Mouse (Mus musculus) forebrain, postnatal 0 days (tissue): ENCODE results near the gene Pik3c2b. TPM values are rescaled to one million over a fixed set of nuclear protein-coding genes. Genes with fewer than 3 reads are reported as not detected.

Experiments
- ATAC-seq: fragments of 200-750 bp; cut with Nextera tagmentation; 2 replicates; pipeline ENCODE4 v1.8.0; 2017; ENCODE audit warnings: mild to moderate bottlenecking, moderate library complexity
- DNase-seq: peaks from one replicate; pipeline ENCODE4 v3.0.0-alpha.2; 2015
- H3K27ac ChIP-seq: fragments of 300-500 bp; sonication (generic); 2 replicates; pipeline ENCODE4 v1.5.1; 2014; ENCODE audit warnings: low read depth, mild to moderate bottlenecking, antibody characterized with exemption, low read length, moderate library complexity, mixed read lengths
- H3K27me3 ChIP-seq: fragments of 300-500 bp; sonication (generic); 2 replicates; pipeline ENCODE4 v1.6.1; 2014; ENCODE audit warnings: mild to moderate bottlenecking, low read length, mixed read lengths; ENCODE audit not compliant: insufficient read depth
- H3K36me3 ChIP-seq: fragments of 300-500 bp; sonication (generic); 2 replicates; pipeline ENCODE4 v1.6.1; 2014; ENCODE audit warnings: mild to moderate bottlenecking, moderate library complexity; ENCODE audit not compliant: insufficient read depth
- H3K4me1 ChIP-seq: fragments of 300-500 bp; sonication (generic); 2 replicates; pipeline ENCODE4 v1.6.1; 2014; ENCODE audit warnings: antibody characterized with exemption; ENCODE audit not compliant: insufficient read depth
- H3K4me2 ChIP-seq: fragments of 300-500 bp; sonication (generic); 2 replicates; pipeline ENCODE4 v1.6.1; 2014; ENCODE audit warnings: low read depth, mild to moderate bottlenecking, moderate library complexity
- H3K4me3 ChIP-seq: fragments of 300-500 bp; sonication (generic); 2 replicates; pipeline ENCODE4 v1.5.1; 2014; ENCODE audit warnings: low read depth, low read length, mixed read lengths
- H3K9ac ChIP-seq: fragments of 300-500 bp; sonication (generic); 2 replicates; pipeline ENCODE4 v1.6.1; 2014; ENCODE audit warnings: mild to moderate bottlenecking
- H3K9me3 ChIP-seq: fragments of 300-500 bp; sonication (generic); 2 replicates; pipeline ENCODE4 v1.6.1; 2016; ENCODE audit warnings: low read length
- CTCF ChIP-seq: sonication (generic); IDR thresholded peaks from 2 replicates; pipeline ENCODE4 v1.5.1; 2016; ENCODE audit warnings: antibody characterized with exemption, control low read depth, low read depth
- WGBS: fragments of 180-500 bp; shearing (Covaris S2); extraction: QIAGEN DNeasy Blood & Tissue Kit; methylation state at CpG from one replicate; pipeline ENCODE4 v1.1.7; 2014; 5-methylcytosine and 5-hydroxymethylcytosine counted together
- polyA plus RNA-seq: library from polyadenylated mRNA; unstranded; fragments of >200 nt; fragmentation: Nextera tagmentation; extraction: Ambion mirVana; gene quantifications from 2 replicates; pipeline ENCODE4 v1.2.1, GENCODE M21; 2015
- total RNA-seq: library from RNA; depleted of rRNA; stranded (reverse); fragments of >200 nt; gene quantifications from 2 replicates; pipeline ENCODE4 v1.2.3, GENCODE M21; 2014

Pik3c2b gene
- total and polyA plus RNA-seq, 2 experiments from 2014 or later: 7.2 to 17.1 TPM

DNA sequence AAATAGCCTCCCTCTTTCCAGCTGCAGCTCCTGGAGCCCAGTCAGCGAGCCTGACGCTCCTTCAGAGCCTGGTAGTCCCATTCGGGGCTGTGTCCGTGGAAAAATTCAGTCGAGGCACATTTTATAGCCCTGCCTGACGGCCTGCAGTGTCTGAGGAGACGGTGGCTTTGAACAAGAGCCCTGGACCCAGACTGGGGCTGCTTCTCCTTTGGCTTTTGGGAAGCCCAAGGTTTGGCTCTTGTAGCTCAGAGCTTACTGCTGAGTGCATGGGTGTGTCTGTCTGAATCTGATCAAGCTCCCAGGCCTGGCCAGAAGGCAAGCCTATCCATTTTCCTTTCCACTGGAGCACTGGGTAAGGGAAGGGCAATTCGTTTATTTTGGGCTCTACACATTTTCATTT, 2.1 kb downstream of the Pik3c2b start:
- ATAC-seq: no peak
- Histone ChIP-seq H3K4me1 (peaks cover 22% of the 10 kb centered on the region), H3K9me3 (no peaks in the 10 kb centered on the region), H3K4me3 (peak overlapping the region; percentile 91), H3K9ac (peak overlapping the region; percentile 99), H3K36me3 (no peaks in the 10 kb centered on the region), H3K4me2 (peak overlapping the region; percentile 72), H3K27me3 (no peaks in the 10 kb centered on the region), H3K27ac (peak overlapping the region; percentile 46; the same call in 1 of the 2 replicates)
- no peak for DNase-seq
- 26% methylated on average over 8 of the region's 8 CpGs for WGBS
- TF ChIP-seq CTCF: no peak

DNA sequence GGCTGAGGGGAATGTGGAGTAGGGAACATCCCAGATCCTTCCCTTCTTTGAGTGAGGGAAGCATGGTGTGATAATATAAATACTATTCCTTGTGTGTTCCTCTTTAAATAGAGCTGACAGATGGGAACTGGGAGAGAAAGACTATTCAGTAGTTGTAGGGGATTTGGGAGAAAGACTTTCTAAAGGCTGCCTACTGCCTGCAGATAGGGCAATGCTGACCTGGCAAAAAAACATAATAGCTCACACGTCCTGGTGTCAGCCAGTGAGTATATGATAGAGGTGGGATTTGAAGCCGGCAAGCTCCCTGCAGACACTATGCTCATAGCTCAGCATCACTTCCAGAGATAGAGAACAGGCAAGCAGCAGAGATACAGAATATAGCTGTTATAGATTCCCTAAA, 3.2 kb downstream of the Pik3c2b start:
- Histone ChIP-seq H3K4me1 (peaks cover 22% of the 10 kb centered on the region), H3K27ac (0 out of 2 replicates have a peak overlapping the region, but pooled peaks have one; percentile 46), H3K36me3 (no peaks in the 10 kb centered on the region), H3K9ac (peak overlapping the region; percentile 31; the same call in 1 of the 2 replicates), H3K9me3 (no peaks in the 10 kb centered on the region), H3K4me3 (peak overlapping the region; percentile 5; the same call in 1 of the 2 replicates), H3K27me3 (no peaks in the 10 kb centered on the region), H3K4me2 (peak overlapping the region; percentile 72)
- 16% methylated on average over 2 of the region's 2 CpGs for WGBS
- no peak for ATAC-seq
- TF ChIP-seq CTCF: no peak
- peak; percentile 26 for DNase-seq

DNA sequence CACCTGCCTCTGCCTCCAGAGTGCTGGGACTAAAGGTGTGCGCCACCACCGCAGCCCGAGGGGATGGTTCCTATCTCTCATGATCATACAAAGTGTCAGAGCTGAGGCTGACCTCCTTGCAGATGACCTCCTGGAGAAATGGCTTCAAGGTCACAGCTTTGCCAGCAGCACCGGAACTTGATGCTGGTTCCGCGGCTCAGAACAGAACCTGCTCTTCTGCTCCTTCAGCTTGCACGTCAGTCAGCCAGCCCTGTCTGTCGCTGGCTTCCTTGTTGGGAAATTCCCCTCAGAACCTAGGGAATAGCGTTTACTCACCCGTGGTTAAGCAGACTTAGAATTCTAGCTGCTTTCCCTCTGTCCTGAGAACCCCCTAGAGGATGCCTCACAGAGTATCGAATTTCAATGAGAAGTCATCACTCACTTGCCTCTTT, 4.5 kb downstream of the Pik3c2b start:
- WGBS: 36% methylated on average over 11 of the region's 11 CpGs
- Histone ChIP-seq H3K4me2 (no peak overlapping the region), H3K4me1 (peaks cover 19% of the 10 kb centered on the region), H3K36me3 (no peaks in the 10 kb centered on the region), H3K27me3 (no peaks in the 10 kb centered on the region), H3K9ac (no peak overlapping the region), H3K9me3 (no peaks in the 10 kb centered on the region), H3K4me3 (no peak overlapping the region), H3K27ac (no peak overlapping the region)
- ATAC-seq (no peak), DNase-seq (no peak)
- TF ChIP-seq CTCF: no peak

DNA sequence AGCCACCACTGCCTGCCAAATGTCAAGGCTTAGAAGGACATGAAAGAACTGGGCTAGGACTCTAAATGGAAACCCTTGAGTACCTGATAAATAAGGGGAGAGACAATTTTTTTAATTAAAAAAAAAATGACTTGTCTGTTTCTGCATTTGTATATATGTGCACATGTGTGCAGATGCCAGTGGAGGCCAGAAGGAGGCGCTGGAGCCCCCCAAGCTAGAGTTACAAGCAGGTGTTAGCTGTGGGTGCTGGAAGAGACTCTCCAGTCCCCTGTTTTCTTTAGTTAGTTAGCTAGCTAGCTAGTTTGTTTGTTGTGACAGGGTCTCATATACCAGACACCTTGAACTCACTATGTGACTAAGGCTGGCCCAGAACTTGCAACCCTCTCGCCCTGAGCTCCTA, 6.4 kb downstream of the Pik3c2b start:
- WGBS: 96% methylated on average over 2 of the region's 2 CpGs

DNA sequence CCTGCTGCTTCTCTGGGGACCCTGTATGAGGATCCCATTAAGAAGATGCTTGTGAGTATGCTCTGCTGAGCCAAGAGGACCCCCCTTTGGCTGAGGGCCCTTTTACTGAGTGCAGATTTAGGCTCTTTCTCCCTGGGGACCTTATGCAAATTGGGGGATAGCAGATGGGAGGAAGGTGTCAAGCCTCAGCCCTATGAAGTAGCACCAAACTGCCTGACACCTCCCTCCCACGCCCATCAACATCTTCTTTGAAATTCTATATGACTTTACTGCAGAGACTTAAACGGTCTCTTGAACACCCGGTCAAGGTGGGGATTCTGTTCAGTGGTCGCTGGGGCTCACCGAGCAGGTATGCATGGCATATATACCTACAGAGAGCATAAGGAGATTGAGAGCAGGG, 7.6 kb downstream of the Pik3c2b start:
- H3K4me2 ChIP-seq: no peak overlapping the region
- DNase-seq: no peak
- ATAC-seq: no peak
- 72% methylated on average over 5 of the region's 5 CpGs for WGBS
- H3K9me3 ChIP-seq: no peaks in the 10 kb centered on the region
- TF ChIP-seq CTCF: no peak
- H3K36me3 ChIP-seq: no peaks in the 10 kb centered on the region
- H3K4me3 ChIP-seq: no peak overlapping the region
- no peak overlapping the region for H3K9ac ChIP-seq
- no peaks in the 10 kb centered on the region for H3K27me3 ChIP-seq
- H3K27ac ChIP-seq: no peak overlapping the region
- H3K4me1 ChIP-seq: peaks cover 6% of the 10 kb centered on the region; the same call in 1 of the 2 replicates

More for the DNA sequence above, 6.4 kb downstream of the Pik3c2b start:
- Histone ChIP-seq H3K27ac (no peak overlapping the region), H3K4me2 (no peak overlapping the region), H3K9me3 (no peaks in the 10 kb centered on the region), H3K4me3 (no peak overlapping the region), H3K36me3 (no peaks in the 10 kb centered on the region), H3K4me1 (peaks cover 17% of the 10 kb centered on the region; the same call in 1 of the 2 replicates), H3K27me3 (no peaks in the 10 kb centered on the region), H3K9ac (no peak overlapping the region)
- DNase-seq (no peak), ATAC-seq (no peak)
- TF ChIP-seq CTCF: 0 out of 2 replicates have a peak, but pooled peaks have one; percentile 12

DNA sequence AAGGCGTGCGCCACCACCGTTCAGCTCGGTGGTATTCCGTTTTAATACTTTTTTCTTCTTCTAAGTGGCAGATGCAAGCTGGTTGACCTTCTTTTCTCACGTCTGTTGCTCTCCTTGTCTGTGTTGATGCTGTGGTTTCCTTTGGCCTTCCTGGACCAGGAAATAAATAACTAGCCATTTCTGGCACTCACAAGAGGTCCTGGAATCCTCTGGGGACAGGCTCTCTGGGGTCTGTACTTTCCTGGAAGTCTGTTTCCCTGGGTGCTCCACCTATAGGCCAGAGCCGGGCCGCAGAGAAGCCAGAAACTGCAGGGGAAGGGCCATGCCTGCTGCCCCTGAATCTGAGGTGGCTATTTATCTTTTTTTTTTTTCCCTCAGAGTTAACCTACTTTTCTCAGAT, 8.9 kb downstream of the Pik3c2b start:
- TF ChIP-seq CTCF: no peak
- Histone ChIP-seq H3K4me2 (no peak overlapping the region), H3K9me3 (no peaks in the 10 kb centered on the region), H3K4me1 (0 out of 2 replicates have a peak, but pooled peaks cover 4% of the 10 kb centered on the region), H3K27ac (no peak overlapping the region), H3K27me3 (no peaks in the 10 kb centered on the region), H3K36me3 (no peaks in the 10 kb centered on the region), H3K9ac (no peak overlapping the region), H3K4me3 (no peak overlapping the region)
- DNase-seq: no peak
- ATAC-seq: no peak
- 85% methylated on average over 8 of the region's 8 CpGs for WGBS

DNA sequence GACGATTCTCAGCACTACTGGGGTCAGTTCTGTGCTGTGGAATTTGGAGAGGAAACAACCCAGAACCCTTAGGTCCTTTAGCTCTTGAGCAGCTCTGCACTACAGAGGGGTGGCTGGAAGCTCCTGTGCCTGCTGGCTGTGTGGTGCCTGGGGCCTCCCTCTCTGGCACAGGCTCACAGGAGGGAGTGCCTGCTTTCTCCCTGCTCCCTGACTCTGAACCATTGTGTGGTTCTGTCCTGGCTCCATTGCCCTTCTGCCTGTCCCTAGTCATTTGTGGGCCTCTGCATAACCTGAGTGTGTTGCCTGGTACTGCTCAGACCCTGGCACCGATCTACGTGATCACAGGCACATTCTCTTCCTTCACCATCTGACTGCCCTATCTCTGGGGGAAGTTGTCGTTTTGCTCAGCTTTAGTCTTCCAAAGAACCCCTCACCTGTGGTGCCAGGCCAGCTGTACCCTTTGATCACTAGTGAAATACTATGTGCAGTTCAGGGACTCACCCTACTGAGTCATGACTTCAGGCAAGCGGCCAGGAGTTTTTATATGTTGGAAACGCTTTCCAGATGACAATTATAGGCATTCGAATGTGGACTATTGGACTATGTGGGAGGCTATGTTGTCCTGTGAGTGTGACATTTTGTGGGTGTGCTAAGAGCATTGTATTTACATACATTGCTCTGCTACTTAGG, 12.0 kb downstream of the Pik3c2b start:
- H3K27me3 ChIP-seq: no peaks in the 10 kb centered on the region
- no peak for TF ChIP-seq CTCF
- H3K4me2 ChIP-seq: no peak overlapping the region
- no peaks in the 10 kb centered on the region for H3K9me3 ChIP-seq
- no peaks in the 10 kb centered on the region for H3K4me1 ChIP-seq
- WGBS: 46% methylated on average over 7 of the region's 7 CpGs
- ATAC-seq (no peak), DNase-seq (no peak)
- H3K27ac ChIP-seq: no peak overlapping the region
- no peak overlapping the region for H3K9ac ChIP-seq
- H3K4me3 ChIP-seq: no peak overlapping the region
- H3K36me3 ChIP-seq: 0 out of 2 replicates have a peak, but pooled peaks cover 3% of the 10 kb centered on the region
